Mouse (Mus musculus) hindbrain, embryonic 16.5 days (tissue): ENCODE measurements around the gene Tcf7. TPM values are rescaled to one million over a fixed set of nuclear protein-coding genes. Genes with fewer than 3 reads are reported as not detected.
A peak's percentile ranks its signal among the peaks of the same experiment; 100 is the strongest.

Experiments
- ATAC-seq: fragments of 200-750 bp; cut with Nextera tagmentation; 2 replicates; pipeline ENCODE4 v1.8.0; 2017; ENCODE audit warnings: moderate TSS enrichment, moderate library complexity
- H3K27ac ChIP-seq: fragments of 300-500 bp; sonication (generic); 2 replicates; pipeline ENCODE4 v1.5.1; 2014; ENCODE audit warnings: low read depth, mild to moderate bottlenecking, control low read depth, low read length, moderate library complexity
- H3K27me3 ChIP-seq: fragments of 300-500 bp; sonication (generic); replicated peaks from 2 replicates; pipeline ENCODE4 v1.6.1; 2014; ENCODE audit warnings: low read length; ENCODE audit not compliant: control insufficient read depth, insufficient read depth
- H3K36me3 ChIP-seq: fragments of 300-500 bp; sonication (generic); 2 replicates; pipeline ENCODE4 v1.6.1; 2014; ENCODE audit warnings: mild to moderate bottlenecking, low read length, moderate library complexity, mixed read lengths; ENCODE audit not compliant: control insufficient read depth, insufficient read depth
- H3K4me1 ChIP-seq: fragments of 300-500 bp; sonication (generic); 2 replicates; pipeline ENCODE4 v1.6.1; 2014; ENCODE audit warnings: low read depth, low read length; ENCODE audit not compliant: control insufficient read depth, insufficient read depth
- H3K4me2 ChIP-seq: fragments of 300-500 bp; sonication (generic); 2 replicates; pipeline ENCODE4 v1.6.1; 2014; ENCODE audit warnings: mild to moderate bottlenecking, low read length, control low read depth, moderate library complexity
- H3K4me3 ChIP-seq: fragments of 300-500 bp; sonication (generic); 2 replicates; pipeline ENCODE4 v1.5.1; 2014; ENCODE audit warnings: mild to moderate bottlenecking, low read length, control low read depth, moderate library complexity
- H3K9ac ChIP-seq: fragments of 300-500 bp; sonication (generic); 2 replicates; pipeline ENCODE4 v1.6.1; 2014; ENCODE audit warnings: low read depth, mild to moderate bottlenecking, control low read depth, low read length, moderate library complexity
- H3K9me3 ChIP-seq: fragments of 300-500 bp; sonication (generic); 2 replicates; pipeline ENCODE4 v1.6.1; 2014; ENCODE audit warnings: mild to moderate bottlenecking, low read length, moderate library complexity; ENCODE audit not compliant: control insufficient read depth
- WGBS: fragments of 180-500 bp; shearing (Covaris S2); extraction: QIAGEN DNeasy Blood & Tissue Kit; methylation state at CpG from one replicate; pipeline ENCODE4 v1.1.7; 2014; 5-methylcytosine and 5-hydroxymethylcytosine counted together
- polyA plus RNA-seq: library from polyadenylated mRNA; unstranded; fragments of >200 nt; fragmentation: Nextera tagmentation; extraction: Ambion mirVana; gene quantifications from 2 replicates; pipeline ENCODE4 v1.2.1, GENCODE M21; 2015

Gene Tcf7
- polyA plus RNA-seq, 1 experiment from 2014 or later = 1.2 TPM

GRCm38 (mm10) chr11:52273183-52273941 lies 9.5 kb downstream of the Tcf7 start:
- 75% methylated on average over 11 of the region's 11 CpGs for WGBS
- Histone ChIP-seq H3K4me1 (no peaks in the 10 kb centered on the region; the same call in 1 of the 2 replicates), H3K4me2 (no peak overlapping the region), H3K36me3 (no peaks in the 10 kb centered on the region), H3K27me3 (no peaks in the 10 kb centered on the region), H3K9ac (no peak overlapping the region), H3K27ac (no peak overlapping the region), H3K9me3 (no peaks in the 10 kb centered on the region), H3K4me3 (no peak overlapping the region)
- no peak for ATAC-seq

- H3K27me3 ChIP-seq = no peaks in the 10 kb centered on the region
- WGBS = 77% methylated on average over 6 of the region's 6 CpGs
- ATAC-seq = no peak
- no peak overlapping the region for H3K4me2 ChIP-seq
- H3K4me3 ChIP-seq = no peak overlapping the region
- no peaks in the 10 kb centered on the region; the same call in 1 of the 2 replicates for H3K4me1 ChIP-seq
- H3K36me3 ChIP-seq = no peaks in the 10 kb centered on the region
- no peak overlapping the region for H3K9ac ChIP-seq
- H3K27ac ChIP-seq = no peak overlapping the region
- H3K9me3 ChIP-seq = no peaks in the 10 kb centered on the region
Measured at GRCm38 (mm10) chr11:52272619-52273018, 10.2 kb downstream of the Tcf7 start.

GRCm38 (mm10) chr11:52271765-52272495 lies 10.9 kb downstream of the Tcf7 start:
- H3K36me3 ChIP-seq = no peaks in the 10 kb centered on the region
- 71% methylated on average over 8 of the region's 8 CpGs for WGBS
- H3K4me2 ChIP-seq = no peak overlapping the region
- no peaks in the 10 kb centered on the region for H3K27me3 ChIP-seq
- no peak overlapping the region for H3K4me3 ChIP-seq
- no peaks in the 10 kb centered on the region; the same call in 1 of the 2 replicates for H3K4me1 ChIP-seq
- H3K9ac ChIP-seq = no peak overlapping the region
- H3K9me3 ChIP-seq = no peaks in the 10 kb centered on the region
- no peak for ATAC-seq
- H3K27ac ChIP-seq = no peak overlapping the region

GRCm38 (mm10) chr11:52269841-52270240 lies 13.0 kb downstream of the Tcf7 start:
- H3K9me3 ChIP-seq = no peaks in the 10 kb centered on the region
- 81% methylated on average over 6 of the region's 6 CpGs for WGBS
- H3K4me1 ChIP-seq = peaks cover 4% of the 10 kb centered on the region; the same call in 1 of the 2 replicates
- H3K4me3 ChIP-seq = no peak overlapping the region
- no peaks in the 10 kb centered on the region for H3K27me3 ChIP-seq
- H3K4me2 ChIP-seq = no peak overlapping the region
- no peak overlapping the region for H3K9ac ChIP-seq
- no peaks in the 10 kb centered on the region for H3K36me3 ChIP-seq
- ATAC-seq = no peak
- no peak overlapping the region for H3K27ac ChIP-seq

GRCm38 (mm10) chr11:52268104-52268835 lies 14.5 kb downstream of the Tcf7 start:
- Histone ChIP-seq H3K4me1 (peaks cover 4% of the 10 kb centered on the region; the same call in 1 of the 2 replicates), H3K9me3 (no peaks in the 10 kb centered on the region), H3K4me2 (no peak overlapping the region), H3K9ac (no peak overlapping the region), H3K27ac (0 out of 2 replicates have a peak overlapping the region, but pooled peaks have one; percentile 29), H3K36me3 (no peaks in the 10 kb centered on the region), H3K4me3 (no peak overlapping the region), H3K27me3 (no peaks in the 10 kb centered on the region)
- no peak for ATAC-seq
- 69% methylated on average over 7 of the region's 7 CpGs for WGBS

- WGBS = 84% methylated on average over 5 of the region's 5 CpGs
Measured at GRCm38 (mm10) chr11:52267271-52267670, 15.5 kb downstream of the Tcf7 start.

GRCm38 (mm10) chr11:52265616-52266307 lies 17.1 kb downstream of the Tcf7 start:
- Histone ChIP-seq H3K36me3 (no peaks in the 10 kb centered on the region), H3K9ac (no peak overlapping the region), H3K27ac (no peak overlapping the region), H3K9me3 (no peaks in the 10 kb centered on the region), H3K27me3 (no peaks in the 10 kb centered on the region), H3K4me1 (peaks cover 4% of the 10 kb centered on the region; the same call in 1 of the 2 replicates), H3K4me2 (no peak overlapping the region), H3K4me3 (no peak overlapping the region)
- WGBS = 71% methylated on average over 12 of the region's 12 CpGs
- no peak for ATAC-seq

More at GRCm38 (mm10) chr11:52267271-52267670, 15.5 kb downstream of the Tcf7 start:
- Histone ChIP-seq H3K36me3 (no peaks in the 10 kb centered on the region), H3K9me3 (no peaks in the 10 kb centered on the region), H3K4me3 (no peak overlapping the region), H3K9ac (no peak overlapping the region), H3K27ac (no peak overlapping the region), H3K27me3 (no peaks in the 10 kb centered on the region), H3K4me2 (no peak overlapping the region), H3K4me1 (peaks cover 4% of the 10 kb centered on the region; the same call in 1 of the 2 replicates)
- no peak for ATAC-seq

GRCm38 (mm10) chr11:52264871-52265270 lies 17.9 kb downstream of the Tcf7 start:
- Histone ChIP-seq H3K9ac (no peak overlapping the region), H3K4me3 (no peak overlapping the region), H3K4me1 (peaks cover 4% of the 10 kb centered on the region; the same call in 1 of the 2 replicates), H3K9me3 (no peaks in the 10 kb centered on the region), H3K36me3 (no peaks in the 10 kb centered on the region), H3K4me2 (no peak overlapping the region), H3K27me3 (no peaks in the 10 kb centered on the region), H3K27ac (no peak overlapping the region)
- ATAC-seq = no peak
- 80% methylated on average over 7 of the region's 7 CpGs for WGBS
